Mouse (Mus musculus): Measurements from ENCODE around the gene Olfr741. TPM values are rescaled to one million over a fixed set of nuclear protein-coding genes. Genes with fewer than 3 reads are reported as not detected.

The Olfr741 gene
- polyA plus RNA-seq (2012): not detected in 2 replicates

DNA sequence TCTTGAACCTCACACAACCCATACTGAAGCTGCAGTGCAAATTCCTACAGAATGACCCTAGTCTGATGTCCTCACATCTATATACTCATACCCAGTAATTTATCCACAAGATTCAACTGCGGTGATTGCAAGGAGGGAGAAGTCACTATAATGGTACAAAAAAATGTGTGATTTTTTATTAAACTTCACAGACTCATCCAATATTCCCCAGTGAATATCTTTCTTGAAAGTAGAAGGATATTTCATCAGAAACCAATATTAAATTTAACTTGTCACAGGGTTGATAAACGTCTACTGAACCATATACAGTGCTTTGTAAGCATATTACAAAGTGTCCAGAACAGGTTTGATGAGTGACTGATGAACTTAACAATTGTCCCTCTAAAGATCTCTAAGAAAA is at the start of gene Olfr741:
Gene Olfr741, plus strand, starts transcription at position 301 of the 400 bp plus-strand sequence.
- no peak for TF ChIP-seq GATA1 (IDR thresholded peaks at IDR 0.05; ENCODE audit: low read length)

DNA sequence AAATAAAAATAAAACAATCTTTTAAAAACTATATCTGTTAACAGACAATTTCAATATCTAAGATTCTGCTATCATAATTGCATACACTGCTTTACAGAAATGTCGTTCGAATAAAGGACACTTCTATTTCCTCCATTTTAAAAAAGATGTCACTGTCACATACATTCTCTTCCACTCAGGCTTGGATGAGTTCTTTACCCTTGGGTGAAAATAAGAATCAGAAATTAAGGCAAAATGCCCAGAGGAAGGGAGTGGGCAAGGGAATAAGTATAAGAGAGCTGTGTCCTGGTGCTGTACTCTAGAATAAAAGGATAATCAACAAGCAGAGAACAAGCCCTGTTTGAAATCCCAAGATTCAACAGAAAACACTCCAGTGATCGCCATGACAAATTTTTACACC is 27.3 kb upstream of the Olfr741 start, which contains the start of gene Olfr740:
Gene Olfr740, plus strand, starts transcription at position 301 of the 400 bp plus-strand sequence.
- TF ChIP-seq GATA1 (IDR thresholded peaks at IDR 0.05; ENCODE audit: low read length): no peak

DNA sequence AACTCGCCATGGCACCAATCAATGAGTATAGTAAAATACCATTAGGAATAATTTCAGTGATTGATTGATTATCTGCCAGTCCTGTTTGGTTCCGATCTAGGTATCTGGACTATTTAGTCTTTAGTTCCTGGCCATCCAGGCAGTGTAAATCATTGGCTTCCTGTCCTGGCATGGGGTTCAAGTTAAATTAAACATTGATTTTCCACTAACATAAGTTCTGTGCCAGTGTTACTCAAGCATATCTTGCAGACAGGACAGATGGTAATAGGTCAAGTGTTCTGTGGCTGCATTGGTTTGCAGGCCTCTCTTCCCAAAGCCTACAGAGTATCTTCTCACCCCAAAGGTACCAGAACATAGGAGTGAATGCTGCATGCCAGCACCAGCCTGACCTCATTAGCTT is 5.9 kb downstream of the Olfr741 start:
- no peak for TF ChIP-seq GATA1 (IDR thresholded peaks at IDR 0.05; ENCODE audit: low read length)

DNA sequence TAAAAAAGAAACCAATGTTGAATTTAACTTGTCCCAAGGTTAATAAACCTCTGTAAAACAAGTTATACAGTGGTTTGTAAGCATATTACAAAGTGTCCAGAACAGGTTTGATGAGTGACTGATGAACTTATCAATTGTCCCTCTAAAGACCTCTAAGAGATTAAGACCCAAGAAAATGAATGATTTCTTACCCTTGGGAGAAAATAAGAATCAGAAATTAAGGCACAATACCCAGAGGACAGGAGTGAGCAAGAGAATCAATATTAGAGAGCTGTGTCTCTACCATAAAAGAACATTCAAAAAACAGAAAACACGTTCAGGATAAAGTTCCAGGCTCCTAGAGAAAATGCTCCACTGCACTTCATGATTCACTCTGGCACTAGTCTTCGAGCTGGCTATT is 30.8 kb downstream of the Olfr741 start, which contains the start of gene Olfr742:
Gene Olfr742, plus strand, starts transcription at position 301 of the 400 bp plus-strand sequence.
- no peak for TF ChIP-seq GATA1 (IDR thresholded peaks at IDR 0.05; ENCODE audit: low read length)

DNA sequence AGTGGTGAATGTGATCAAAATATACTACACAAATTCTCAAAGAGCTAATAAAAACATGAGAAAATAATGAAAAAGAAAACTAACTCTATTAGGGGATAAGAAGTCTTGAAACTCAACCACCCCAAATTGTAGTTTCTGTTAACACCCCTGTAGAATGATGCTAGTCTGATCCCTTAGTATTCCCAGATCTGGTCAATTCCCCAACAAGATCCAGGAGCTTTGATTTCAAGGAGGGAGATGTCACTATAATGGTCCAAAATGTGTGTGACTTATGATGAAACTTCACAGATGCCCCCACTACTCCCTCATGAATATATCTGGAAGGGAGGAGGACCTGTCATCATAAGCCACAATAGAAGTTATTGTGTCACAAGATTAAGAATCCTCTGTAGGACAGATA is 49.0 kb downstream of the Olfr741 start, which contains the start of gene Olfr743:
Gene Olfr743, plus strand, starts transcription at position 301 of the 400 bp plus-strand sequence.
- no peak for TF ChIP-seq GATA1 (IDR thresholded peaks at IDR 0.05; ENCODE audit: low read length)

Other genes with a start within 250 kb of the Olfr741 start
- gene Olfr731, start 230.9 kb upstream of the Olfr741 start, polyA plus RNA-seq (2012): not detected in 2 replicates
- gene Olfr732, start 188.5 kb upstream of the Olfr741 start, polyA plus RNA-seq (2012): not detected in 2 replicates
- not detected in 2 replicates for gene Olfr733, start 171.2 kb upstream of the Olfr741 start, polyA plus RNA-seq (2012)
- not detected in 2 replicates for gene Olfr734, start 146.0 kb upstream of the Olfr741 start, polyA plus RNA-seq (2012)
- not detected in 2 replicates for gene Olfr735, start 123.9 kb upstream of the Olfr741 start, polyA plus RNA-seq (2012)
- gene Tlr11, start 114.8 kb upstream of the Olfr741 start, polyA plus RNA-seq (2012): not detected in 2 replicates
- gene Olfr736, start 91.6 kb upstream of the Olfr741 start, polyA plus RNA-seq (2012): not detected in 2 replicates
- not detected in 2 replicates for gene Olfr738, start 65.2 kb upstream of the Olfr741 start, polyA plus RNA-seq (2012)
- not detected in 2 replicates for gene Olfr739, start 54.1 kb upstream of the Olfr741 start, polyA plus RNA-seq (2012)
- gene Olfr740, start 27.2 kb upstream of the Olfr741 start, polyA plus RNA-seq (2012): not detected in 2 replicates
- not detected in 2 replicates for gene Olfr742, start 30.9 kb downstream of the Olfr741 start, polyA plus RNA-seq (2012)
- gene Olfr743, start 49.1 kb downstream of the Olfr741 start, polyA plus RNA-seq (2012): not detected in 2 replicates
- not detected in 2 replicates for gene Olfr744, start 142.1 kb downstream of the Olfr741 start, polyA plus RNA-seq (2012)
- gene Olfr745, start 166.7 kb downstream of the Olfr741 start, polyA plus RNA-seq (2012): not detected in 2 replicates
- not detected in 2 replicates for gene Olfr746, start 174.3 kb downstream of the Olfr741 start, polyA plus RNA-seq (2012)
- gene Olfr747, start 220.5 kb downstream of the Olfr741 start, polyA plus RNA-seq (2012): not detected in 2 replicates
- gene Olfr748, start 234.6 kb downstream of the Olfr741 start, polyA plus RNA-seq (2012): not detected in 2 replicates

Data from G1E-ER4 (cell line).